Mouse (Mus musculus) ES-E14 (cell line): Measurements from ENCODE around the gene Gm17304.

Experiments used
- HCFC1 ChIP-seq: IDR thresholded peaks from 2 replicates; pipeline ENCODE4 v1.6.1; 2012; ENCODE audit warnings: low read length, inconsistent platforms, borderline replicate concordance; ENCODE audit not compliant: insufficient read depth
- MAFK ChIP-seq: IDR thresholded peaks from 2 replicates; pipeline ENCODE4 v1.6.1; 2014; ENCODE audit warnings: mild to moderate bottlenecking, low read depth, low read length, inconsistent platforms; ENCODE audit not compliant: insufficient read depth
- ZC3H11A ChIP-seq: IDR thresholded peaks from 2 replicates; pipeline ENCODE4 v1.6.1; 2012; ENCODE audit warnings: low read depth, mild to moderate bottlenecking, inconsistent platforms, low read length, borderline replicate concordance

DNA sequence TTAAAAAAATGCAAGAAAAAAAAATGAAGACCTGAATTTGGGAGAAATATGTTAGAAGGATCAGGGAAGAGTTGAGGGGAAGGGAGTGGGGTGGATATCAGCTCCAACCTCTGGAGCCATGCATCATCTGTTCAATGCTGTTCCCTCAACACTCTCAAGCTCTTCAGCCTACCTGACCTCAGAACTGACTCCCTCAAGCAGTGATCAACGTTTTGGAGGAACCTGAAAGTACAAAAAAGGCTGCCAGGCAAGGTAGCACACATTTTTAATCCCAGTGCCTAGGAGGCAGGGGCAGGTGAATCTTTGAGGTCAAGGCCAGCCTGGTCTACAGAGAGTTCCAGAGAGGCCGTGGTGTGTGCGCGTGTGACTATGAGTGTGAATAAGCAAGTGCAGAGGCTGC is at the start of gene Gm17304:
- TF ChIP-seq HCFC1 (no peak), MAFK (no peak), ZC3H11A (no peak)
